Mouse (Mus musculus) urinary bladder, postnatal 4 days (tissue): ENCODE results near the gene Suds3.

Experiments
- DNase-seq, 2 experiments: peaks; one replicate each; pipeline ENCODE4 v3.0.0; 2021 to 2022; ENCODE audit warnings: low spot score in 2 of 2

Gene Suds3

GRCm38 (mm10) chr5:117136570-117136969 is 20.7 kb upstream of the Suds3 start:
- no peak for DNase-seq

GRCm38 (mm10) chr5:117135869-117136268 is 20.0 kb upstream of the Suds3 start:
- no peak for DNase-seq

- DNase-seq = no peak
These were observed 19.1 kb upstream of the Suds3 start for GRCm38 (mm10) chr5:117134889-117135456.

- DNase-seq = no peak
These were observed 18.4 kb upstream of the Suds3 start for GRCm38 (mm10) chr5:117134066-117134888.

GRCm38 (mm10) chr5:117133446-117134065 is 17.6 kb upstream of the Suds3 start:
- no peak for DNase-seq

- DNase-seq = no peak
These were observed 14.8 kb upstream of the Suds3 start for GRCm38 (mm10) chr5:117130726-117131125.

GRCm38 (mm10) chr5:117127051-117127450 is 11.1 kb upstream of the Suds3 start:
- DNase-seq = no peak

GRCm38 (mm10) chr5:117125482-117126346 is 9.8 kb upstream of the Suds3 start:
- no peak for DNase-seq

- no peak for DNase-seq
These were observed 7.9 kb upstream of the Suds3 start for GRCm38 (mm10) chr5:117123840-117124239.

GRCm38 (mm10) chr5:117123102-117123501 is 7.2 kb upstream of the Suds3 start:
- DNase-seq = no peak

- DNase-seq = no peak
These were observed 5.7 kb upstream of the Suds3 start for GRCm38 (mm10) chr5:117121657-117122056.

- DNase-seq = no peak
These were observed 4.9 kb upstream of the Suds3 start for GRCm38 (mm10) chr5:117120489-117121466.

- peak; percentile 98 to 99 for DNase-seq
These were observed 4.0 kb upstream of the Suds3 start, which contains the start of gene Taok3 for GRCm38 (mm10) chr5:117119777-117120488. Gene Taok3, plus strand, starts transcription at chr5:117120129.

GRCm38 (mm10) chr5:117118850-117119249 is 2.9 kb upstream of the Suds3 start:
- no peak for DNase-seq

GRCm38 (mm10) chr5:117118220-117118619 is 2.3 kb upstream of the Suds3 start:
- DNase-seq = no peak

- DNase-seq = no peak
These were observed 1.8 kb upstream of the Suds3 start for GRCm38 (mm10) chr5:117117716-117118115.

GRCm38 (mm10) chr5:117117241-117117640 is 1.3 kb upstream of the Suds3 start:
- DNase-seq = no peak

GRCm38 (mm10) chr5:117116660-117117059 is 747 bp upstream of the Suds3 start:
- DNase-seq = no peak

GRCm38 (mm10) chr5:117115193-117115767 is 633 bp downstream of the Suds3 start:
- no peak for DNase-seq
